Mouse (Mus musculus): ENCODE data around the gene Aco1. TPM values are rescaled to one million over a fixed set of nuclear protein-coding genes. Genes with fewer than 3 reads are reported as not detected.
"Not testable (repeated sequence)": the region's sequence is repeated elsewhere in the genome, so short reads cannot be mapped to it uniquely, and the experiment has no call there.

The Aco1 gene
- total and polyA plus RNA-seq, 3 experiments = 23.4 to 29.6 (median 28.3) TPM

DNA sequence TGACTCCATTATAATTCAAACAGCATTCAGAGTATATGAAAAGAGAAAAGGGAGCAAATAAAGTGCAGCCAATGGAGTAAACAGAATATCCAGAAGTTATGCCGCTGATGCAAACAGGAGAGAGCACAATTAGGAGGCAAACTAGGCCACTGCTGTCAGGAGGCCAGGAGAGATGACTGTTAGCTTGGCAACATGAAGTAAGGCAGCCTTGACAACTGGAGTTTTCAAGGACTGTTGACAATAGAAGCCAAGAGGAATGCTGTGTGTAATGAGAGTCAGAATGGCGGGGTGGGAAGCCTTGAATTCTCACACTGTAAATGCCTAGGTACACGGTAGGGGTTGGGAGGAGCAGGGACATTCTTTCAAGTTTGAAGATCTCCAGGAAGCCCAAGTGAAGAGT lies 21.7 kb upstream of the Aco1 start:
- intact Hi-C loops (cut with DNase I) = no loop called here
- Histone ChIP-seq H3K4me1 (ENCODE audit: control insufficient read depth, insufficient read depth, low read length) (no peaks in the 10 kb centered on the region), H3K9ac (ENCODE audit: low read depth, low read length) (no peak overlapping the region), H3K36me3 (ENCODE audit: control insufficient read depth, insufficient read depth, low read length) (no peaks in the 10 kb centered on the region), H3K4me3 (no peak overlapping the region), H3K27me3 (ENCODE audit: control insufficient read depth, insufficient read depth, low read length) (no peaks in the 10 kb centered on the region), H3K27ac (no peak overlapping the region), H3K79me2 (replicated peaks; ENCODE audit: control insufficient read depth, insufficient read depth, low read length) (no peaks in the 10 kb centered on the region)
- 50% methylated on average over 3 of the region's 3 CpGs for WGBS
- DNase-seq = no peak
- TF ChIP-seq EP300 (IDR thresholded peaks at IDR 0.05; ENCODE audit: insufficient read depth, low read depth, low read length) = no peak
- no peak for TF ChIP-seq POLR2A (IDR thresholded peaks at IDR 0.05; ENCODE audit: insufficient read depth, low read depth, low read length)
- TF ChIP-seq CTCF (IDR thresholded peaks at IDR 0.05) = no peak

DNA sequence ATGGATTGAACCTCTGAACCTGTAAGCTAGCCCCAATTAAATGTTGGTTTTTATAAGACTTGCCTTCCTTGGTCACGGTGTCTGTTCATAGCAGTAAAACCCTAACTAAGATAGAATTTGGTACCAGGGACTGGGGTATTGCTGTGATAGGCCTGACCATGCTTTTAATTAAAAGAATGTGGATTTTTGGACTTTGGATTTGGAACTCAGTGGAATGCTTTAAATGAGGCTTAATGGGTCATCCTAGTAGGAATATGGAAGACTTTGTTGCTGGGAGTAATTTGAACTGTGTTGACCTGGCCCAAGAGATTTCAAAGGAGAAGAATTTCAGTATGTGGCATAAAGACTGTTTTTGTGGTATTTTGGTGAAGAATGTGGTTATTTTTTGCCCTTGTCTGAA lies 20.6 kb upstream of the Aco1 start:
- H3K4me1 ChIP-seq (ENCODE audit: control insufficient read depth, insufficient read depth, low read length); H3K27me3 ChIP-seq (ENCODE audit: control insufficient read depth, insufficient read depth, low read length); H3K27ac ChIP-seq; H3K79me2 ChIP-seq (replicated peaks; ENCODE audit: control insufficient read depth, insufficient read depth, low read length); DNase-seq; H3K4me3 ChIP-seq; intact Hi-C loops (cut with DNase I); H3K36me3 ChIP-seq (ENCODE audit: control insufficient read depth, insufficient read depth, low read length); H3K9ac ChIP-seq (ENCODE audit: low read depth, low read length): not testable (repeated sequence)
- WGBS = 95% methylated on average over 1 of the region's 1 CpGs

DNA sequence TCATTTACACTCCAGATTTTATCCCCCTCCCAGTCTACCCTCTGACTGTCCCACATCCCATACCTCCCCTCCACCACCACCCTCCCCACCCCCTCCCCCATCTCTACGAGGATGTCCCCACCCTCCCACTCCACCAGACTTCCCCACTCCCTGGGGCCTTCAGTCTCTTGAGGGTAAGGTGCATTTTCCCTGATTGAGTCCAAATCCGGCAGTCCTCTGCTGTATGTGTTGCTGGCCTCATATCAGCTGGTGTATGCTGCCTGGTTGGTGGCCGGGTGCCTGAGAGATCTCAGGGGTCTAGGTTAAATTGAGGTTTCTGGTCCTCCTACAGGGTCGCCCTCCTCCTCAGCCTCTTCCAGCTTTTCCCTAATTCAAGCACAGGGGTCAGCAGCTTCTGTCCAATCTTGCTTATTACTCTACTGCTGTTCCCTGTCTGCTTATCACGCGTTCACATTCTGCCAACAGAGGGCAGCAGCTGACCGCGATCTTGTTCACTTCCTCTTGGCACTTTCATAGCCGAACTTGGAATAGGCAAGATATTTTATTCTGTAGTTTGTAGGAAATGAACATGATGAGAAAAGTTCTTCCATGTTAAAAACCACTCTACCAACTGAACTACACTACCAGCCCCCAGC lies 8.3 kb upstream of the Aco1 start:
- intact Hi-C loops (cut with DNase I) = loop anchor here (1.0 to 5.0 kb wide), 3 partner anchors 49 to 548 kb away; no protein-coding TSS in a partner anchor
- Histone ChIP-seq H3K4me3 (no peak overlapping the region), H3K27ac (no peak overlapping the region), H3K27me3 (ENCODE audit: control insufficient read depth, insufficient read depth, low read length) (no peaks in the 10 kb centered on the region), H3K9ac (ENCODE audit: low read depth, low read length) (no peak overlapping the region), H3K79me2 (replicated peaks; ENCODE audit: control insufficient read depth, insufficient read depth, low read length) (no peaks in the 10 kb centered on the region), H3K4me1 (ENCODE audit: control insufficient read depth, insufficient read depth, low read length) (no peaks in the 10 kb centered on the region), H3K36me3 (ENCODE audit: control insufficient read depth, insufficient read depth, low read length) (no peaks in the 10 kb centered on the region)
- peak; percentile 77 to 85 for DNase-seq
- peak; percentile 84 for TF ChIP-seq CTCF (IDR thresholded peaks at IDR 0.05)
- peak; percentile 86 for TF ChIP-seq EP300 (IDR thresholded peaks at IDR 0.05; ENCODE audit: insufficient read depth, low read depth, low read length)
- no peak for TF ChIP-seq POLR2A (IDR thresholded peaks at IDR 0.05; ENCODE audit: insufficient read depth, low read depth, low read length)
- 12% methylated on average over 9 of the region's 9 CpGs for WGBS

- no peaks in the 10 kb centered on the region for H3K36me3 ChIP-seq (ENCODE audit: control insufficient read depth, insufficient read depth, low read length)
- no peak overlapping the region for H3K9ac ChIP-seq (ENCODE audit: low read depth, low read length)
- H3K27me3 ChIP-seq (ENCODE audit: control insufficient read depth, insufficient read depth, low read length) = no peaks in the 10 kb centered on the region
- no peaks in the 10 kb centered on the region for H3K79me2 ChIP-seq (replicated peaks; ENCODE audit: control insufficient read depth, insufficient read depth, low read length)
- 52% methylated on average over 4 of the region's 4 CpGs for whole genome bisulfite sequencing
- intact Hi-C loops (cut with DNase I) = loop anchor here (5.0 kb wide), 1 partner anchor 546 kb away; no protein-coding TSS in a partner anchor
- H3K4me1 ChIP-seq (ENCODE audit: control insufficient read depth, insufficient read depth, low read length) = no peaks in the 10 kb centered on the region
- no peak overlapping the region for H3K27ac ChIP-seq
- no peak overlapping the region for H3K4me3 ChIP-seq
- DNase-seq = peak in 1 of 2 experiments; percentile 24
- no peak for TF ChIP-seq CTCF (IDR thresholded peaks at IDR 0.05)
- TF ChIP-seq EP300 (IDR thresholded peaks at IDR 0.05; ENCODE audit: insufficient read depth, low read depth, low read length) = no peak
These were observed 6.4 kb upstream of the Aco1 start for GRCm38 (mm10) chr4:40136519-40136918.

GRCm38 (mm10) chr4:40139663-40140255 lies 3.1 kb upstream of the Aco1 start:
- H3K27me3 ChIP-seq (ENCODE audit: control insufficient read depth, insufficient read depth, low read length) = no peaks in the 10 kb centered on the region
- intact Hi-C loops (cut with DNase I) = loop anchor here (5.0 kb wide), 1 partner anchor 543 kb away; no protein-coding TSS in a partner anchor
- H3K79me2 ChIP-seq (replicated peaks; ENCODE audit: control insufficient read depth, insufficient read depth, low read length) = no peaks in the 10 kb centered on the region
- WGBS = 54% methylated on average over 3 of the region's 3 CpGs
- TF ChIP-seq POLR2A (IDR thresholded peaks at IDR 0.05; ENCODE audit: insufficient read depth, low read depth, low read length) (no peak), EP300 (IDR thresholded peaks at IDR 0.05; ENCODE audit: insufficient read depth, low read depth, low read length) (no peak)
- H3K27ac ChIP-seq = no peak overlapping the region
- no peak overlapping the region for H3K4me3 ChIP-seq
- no peak overlapping the region for H3K9ac ChIP-seq (ENCODE audit: low read depth, low read length)
- no peaks in the 10 kb centered on the region for H3K36me3 ChIP-seq (ENCODE audit: control insufficient read depth, insufficient read depth, low read length)
- peaks cover 8% of the 10 kb centered on the region for H3K4me1 ChIP-seq (ENCODE audit: control insufficient read depth, insufficient read depth, low read length)
- no peak for DNase-seq

- TF ChIP-seq CTCF (IDR thresholded peaks at IDR 0.05) (no peak), POLR2A (IDR thresholded peaks at IDR 0.05; ENCODE audit: insufficient read depth, low read depth, low read length) (no peak), EP300 (IDR thresholded peaks at IDR 0.05; ENCODE audit: insufficient read depth, low read depth, low read length) (no peak)
- intact Hi-C loops (cut with DNase I) = loop anchor here (2.0 kb wide), 1 partner anchor 135 kb away; the partner anchor contains the start of gene Ndufb6
These were observed 621 bp downstream of the Aco1 start for GRCm38 (mm10) chr4:40143533-40143871.

More at GRCm38 (mm10) chr4:40143533-40143871, 621 bp downstream of the Aco1 start:
- Histone ChIP-seq H3K27me3 (ENCODE audit: control insufficient read depth, insufficient read depth, low read length) (no peaks in the 10 kb centered on the region), H3K79me2 (replicated peaks; ENCODE audit: control insufficient read depth, insufficient read depth, low read length) (no peaks in the 10 kb centered on the region), H3K9ac (ENCODE audit: low read depth, low read length) (peak overlapping the region; percentile 91), H3K27ac (peak overlapping the region; percentile 92), H3K4me1 (ENCODE audit: control insufficient read depth, insufficient read depth, low read length) (peaks cover 8% of the 10 kb centered on the region), H3K36me3 (ENCODE audit: control insufficient read depth, insufficient read depth, low read length) (no peaks in the 10 kb centered on the region), H3K4me3 (peak overlapping the region; percentile 83)
- DNase-seq = no peak
- WGBS = under 1% methylated on average over 27 of the region's 27 CpGs
